Mouse (Mus musculus): ENCODE data around the gene Alg3. TPM values are rescaled to one million over a fixed set of nuclear protein-coding genes. Genes with fewer than 3 reads are reported as not detected.

Gene Alg3
- total RNA-seq (2021): 10 to 100 TPM; 11.3 to 11.8 TPM

GRCm38 (mm10) chr16:20611357-20612227, at the start of gene Alg3, which contains the start of the genes Eef1akmt4 and Gm49333:
Gene Alg3, minus strand, starts transcription at chr16:20611735.
Gene Eef1akmt4, plus strand, starts transcription at chr16:20611593.
Gene Gm49333, plus strand, starts transcription at chr16:20611610.
- peak; percentile 90 for DNase-seq
- intact Hi-C loops (cut with DNase I): loop anchor here (5.0 kb wide), 3 partner anchors 41 to 94 kb away; partner anchors contain the start of genes Ap2m1, Dvl3 and Psmd2

GRCm38 (mm10) chr16:20657661-20658060, 46.1 kb upstream of the Alg3 start:
- DNase-seq: no peak
- intact Hi-C loops (cut with DNase I): loop anchor here (10.0 kb wide), 1 partner anchor 443 kb away; no protein-coding TSS in a partner anchor

GRCm38 (mm10) chr16:20653315-20653714, 41.8 kb upstream of the Alg3 start:
- intact Hi-C loops (cut with DNase I): loop anchor here (2.0 to 10.0 kb wide), 3 partner anchors 19 to 439 kb away; partner anchors contain the start of genes Alg3, Eef1akmt4 and Gm49333
- no peak for DNase-seq

GRCm38 (mm10) chr16:20651947-20652310, 40.4 kb upstream of the Alg3 start:
- DNase-seq: no peak
- intact Hi-C loops (cut with DNase I): loop anchor here (2.0 to 10.0 kb wide), 3 partner anchors 21 to 437 kb away; partner anchors contain the start of genes Alg3, Eef1akmt4 and Gm49333

GRCm38 (mm10) chr16:20651076-20651946, 39.8 kb upstream of the Alg3 start, which contains the start of gene Psmd2:
Gene Psmd2, plus strand, starts transcription at chr16:20651652.
- DNase-seq: peak; percentile 98 to 99
- intact Hi-C loops (cut with DNase I): loop anchor here (5.0 to 10.0 kb wide), 2 partner anchors 39 to 437 kb away; partner anchors contain the start of genes Alg3, Eef1akmt4 and Gm49333

- no peak for DNase-seq
- intact Hi-C loops (cut with DNase I): loop anchor here (5.0 kb wide), 1 partner anchor 57 kb away; the partner anchor contains the start of gene Vwa5b2
Measured at GRCm38 (mm10) chr16:20643911-20644310, 32.4 kb upstream of the Alg3 start.

- intact Hi-C loops (cut with DNase I): loop anchor here (1.0 to 5.0 kb wide), 3 partner anchors 55 to 146 kb away; partner anchors contain the start of gene Vwa5b2
- DNase-seq: peak; percentile 69 to 82
Measured at GRCm38 (mm10) chr16:20642161-20642560, 30.6 kb upstream of the Alg3 start.

- DNase-seq: no peak
- intact Hi-C loops (cut with DNase I): no loop called here
Measured at GRCm38 (mm10) chr16:20638367-20638766, 26.8 kb upstream of the Alg3 start.

- DNase-seq: no peak
- intact Hi-C loops (cut with DNase I): no loop called here
Measured at GRCm38 (mm10) chr16:20637410-20637809, 25.9 kb upstream of the Alg3 start.

- DNase-seq: peak; percentile 7 to 15
- intact Hi-C loops (cut with DNase I): no loop called here
Measured at GRCm38 (mm10) chr16:20629731-20630634, 18.4 kb upstream of the Alg3 start, which contains the start of gene Ece2. Gene Ece2, plus strand, starts transcription at chr16:20629828.

GRCm38 (mm10) chr16:20628871-20629391, 17.4 kb upstream of the Alg3 start:
- DNase-seq: no peak
- intact Hi-C loops (cut with DNase I): no loop called here

- no peak for DNase-seq
- intact Hi-C loops (cut with DNase I): loop anchor here (5.0 kb wide), 1 partner anchor 126 kb away; the partner anchor contains the start of gene Eif2b5
Measured at GRCm38 (mm10) chr16:20623211-20623610, 11.7 kb upstream of the Alg3 start.

GRCm38 (mm10) chr16:20621991-20622685, 10.6 kb upstream of the Alg3 start:
- intact Hi-C loops (cut with DNase I): loop anchor here (5.0 kb wide), 1 partner anchor 125 kb away; the partner anchor contains the start of gene Eif2b5
- peak; percentile 43 to 54 for DNase-seq

GRCm38 (mm10) chr16:20621191-20621990, 9.9 kb upstream of the Alg3 start, which contains the start of gene Camk2n2:
Gene Camk2n2, minus strand, starts transcription at chr16:20621287.
- peak; percentile 53 to 55 for DNase-seq
- intact Hi-C loops (cut with DNase I): loop anchor here (5.0 kb wide), 1 partner anchor 124 kb away; the partner anchor contains the start of gene Eif2b5

GRCm38 (mm10) chr16:20620751-20621190, 9.2 kb upstream of the Alg3 start:
- intact Hi-C loops (cut with DNase I): loop anchor here (5.0 kb wide), 1 partner anchor 123 kb away; the partner anchor contains the start of gene Eif2b5
- DNase-seq: peak; percentile 38 to 41

- peak; percentile 4 to 9 for DNase-seq
- intact Hi-C loops (cut with DNase I): loop anchor here (5.0 kb wide), 1 partner anchor 123 kb away; the partner anchor contains the start of gene Eif2b5
Measured at GRCm38 (mm10) chr16:20620399-20620735, 8.8 kb upstream of the Alg3 start.
